Mouse (Mus musculus) thymus, postnatal 0 days (tissue): ENCODE measurements around the gene Me1. TPM values are rescaled to one million over a fixed set of nuclear protein-coding genes. Genes with fewer than 3 reads are reported as not detected.
A peak's percentile ranks its signal among the peaks of the same experiment; 100 is the strongest.

Source experiments
- DNase-seq: peaks from one replicate; pipeline ENCODE4 v3.0.0-alpha.2; 2015; ENCODE audit warnings: low spot score
- polyA plus RNA-seq: library from polyadenylated mRNA; unstranded; fragments of >200 nt; fragmentation: Nextera tagmentation; extraction: Ambion mirVana; gene quantifications from 2 replicates; pipeline ENCODE4 v1.2.1, GENCODE M21; 2015

The Me1 gene
- polyA plus RNA-seq, 1 experiment from 2014 or later: 10.0 TPM

- no peak for DNase-seq
Observed at GRCm38 (mm10) chr9:86708921-86709320, 13.2 kb upstream of the Me1 start.

- DNase-seq: no peak
Observed at GRCm38 (mm10) chr9:86707431-86707830, 11.7 kb upstream of the Me1 start.

- DNase-seq: no peak
Observed at GRCm38 (mm10) chr9:86701844-86702243, 6.1 kb upstream of the Me1 start.

- DNase-seq: no peak
Observed at GRCm38 (mm10) chr9:86701264-86701663, 5.5 kb upstream of the Me1 start.

- no peak for DNase-seq
Observed at GRCm38 (mm10) chr9:86695199-86695817, 445 bp downstream of the Me1 start.

GRCm38 (mm10) chr9:86694644-86695043 is 1.1 kb downstream of the Me1 start:
- no peak for DNase-seq

GRCm38 (mm10) chr9:86693935-86694334 is 1.8 kb downstream of the Me1 start:
- DNase-seq: no peak

- no peak for DNase-seq
Observed at GRCm38 (mm10) chr9:86692676-86693075, 3.1 kb downstream of the Me1 start.

- DNase-seq: no peak
Observed at GRCm38 (mm10) chr9:86692251-86692650, 3.5 kb downstream of the Me1 start.

GRCm38 (mm10) chr9:86691101-86691500 is 4.7 kb downstream of the Me1 start:
- DNase-seq: no peak

- DNase-seq: no peak
Observed at GRCm38 (mm10) chr9:86683713-86684209, 12.0 kb downstream of the Me1 start.

GRCm38 (mm10) chr9:86682844-86683243 is 12.9 kb downstream of the Me1 start:
- DNase-seq: no peak

GRCm38 (mm10) chr9:86682278-86682677 is 13.5 kb downstream of the Me1 start:
- no peak for DNase-seq

GRCm38 (mm10) chr9:86680431-86680830 is 15.3 kb downstream of the Me1 start:
- DNase-seq: peak; percentile 21

- no peak for DNase-seq
Observed at GRCm38 (mm10) chr9:86679843-86680417, 15.8 kb downstream of the Me1 start.

- no peak for DNase-seq
Observed at GRCm38 (mm10) chr9:86676246-86676645, 19.5 kb downstream of the Me1 start.

GRCm38 (mm10) chr9:86675426-86675825 is 20.3 kb downstream of the Me1 start:
- DNase-seq: no peak

- no peak for DNase-seq
Observed at GRCm38 (mm10) chr9:86672907-86673472, 22.8 kb downstream of the Me1 start.

- DNase-seq: no peak
Observed at GRCm38 (mm10) chr9:86668590-86669252, 27.0 kb downstream of the Me1 start.

- DNase-seq: no peak
Observed at GRCm38 (mm10) chr9:86667138-86667750, 28.5 kb downstream of the Me1 start.

- peak; percentile 14 for DNase-seq
Observed at GRCm38 (mm10) chr9:86661679-86662078, 34.1 kb downstream of the Me1 start.

GRCm38 (mm10) chr9:86661266-86661665 is 34.5 kb downstream of the Me1 start:
- DNase-seq: no peak
